Mouse (Mus musculus): ENCODE data around the gene Dlx1.

The Dlx1 gene

DNA sequence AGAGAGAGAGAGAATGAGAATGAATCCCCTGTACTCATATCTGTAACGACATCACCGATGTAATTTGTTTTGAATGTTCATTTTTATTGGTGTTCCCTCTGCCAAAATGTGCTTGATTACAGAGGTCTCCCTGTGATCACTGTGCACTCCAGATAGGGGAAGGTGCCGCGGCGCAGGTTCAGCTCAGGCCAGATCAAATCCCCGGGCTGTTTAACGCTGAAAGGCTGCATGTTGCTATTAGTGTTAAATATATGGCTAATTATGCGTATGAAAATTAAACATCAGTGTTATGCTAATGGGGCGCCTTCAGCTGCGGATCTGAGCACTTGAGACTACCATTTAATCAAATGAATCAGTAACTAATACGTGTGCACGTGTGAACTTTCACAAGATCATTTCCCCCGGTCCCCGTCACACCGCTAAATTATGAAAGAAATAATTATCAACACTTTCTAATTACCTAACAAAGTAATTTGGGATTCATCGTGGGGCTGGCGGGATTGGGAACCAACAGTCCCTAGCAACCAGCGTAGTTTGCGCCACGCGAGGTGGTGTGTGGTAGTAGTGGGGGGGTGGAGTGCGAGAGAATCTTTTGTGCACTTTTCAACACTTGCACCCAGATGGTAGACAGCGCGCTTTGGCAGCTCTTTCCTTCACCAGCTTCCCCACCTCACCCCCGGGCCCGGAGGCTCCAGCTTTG is at the start of gene Dlx1:
Dlx1 (plus strand) TSS at position 100 of the 700 bp plus-strand sequence.
- DNase-seq (ENCODE audit: low spot score), result no peak

GRCm38 (mm10) chr2:71479917-71480316 is 48.0 kb upstream of the Dlx1 start:
- DNase-seq (ENCODE audit: low spot score), result no peak

- DNase-seq (ENCODE audit: low spot score), result no peak
These were observed 46.1 kb upstream of the Dlx1 start for GRCm38 (mm10) chr2:71481825-71482224.

GRCm38 (mm10) chr2:71483046-71483716 is 44.7 kb upstream of the Dlx1 start:
- DNase-seq (ENCODE audit: low spot score), result no peak

DNA sequence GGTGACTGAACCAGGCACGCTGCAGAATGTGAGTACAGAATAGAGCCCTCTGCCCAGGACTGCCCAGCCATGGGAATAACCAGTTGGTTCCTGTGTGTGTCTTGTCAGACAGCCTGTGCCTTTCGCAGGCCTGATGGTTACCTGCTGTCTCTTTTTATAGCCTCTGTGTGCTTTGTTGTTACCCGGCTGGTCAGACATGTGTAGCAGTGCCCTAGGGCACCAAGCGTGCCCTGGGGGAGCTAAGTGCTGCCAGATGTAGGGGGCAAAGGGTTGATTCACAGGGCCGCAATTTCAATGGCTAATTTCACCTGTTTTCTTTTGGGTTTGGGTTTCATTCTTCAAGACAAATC is 44.2 kb upstream of the Dlx1 start:
- no peak for DNase-seq (ENCODE audit: low spot score)

DNA sequence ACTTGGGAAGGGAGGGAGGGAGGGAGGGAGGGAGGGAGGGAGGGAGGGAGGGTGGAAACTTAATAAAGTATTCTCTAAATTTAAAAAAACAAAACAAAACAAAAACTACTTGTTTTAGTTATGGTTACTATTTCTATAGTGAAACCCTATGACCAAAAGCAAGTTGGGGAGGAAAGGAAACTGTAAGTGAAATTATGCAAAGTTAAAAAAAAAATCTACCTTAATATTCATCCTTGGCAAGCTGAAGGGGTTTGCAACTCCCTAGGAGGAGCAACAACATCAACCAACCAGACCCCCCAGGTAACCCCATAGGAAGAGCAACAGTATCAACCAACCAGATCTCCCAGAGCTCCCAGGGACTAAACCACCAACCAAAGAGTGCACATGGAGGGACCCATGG is 36.6 kb upstream of the Dlx1 start:
- no peak for DNase-seq (ENCODE audit: low spot score)

GRCm38 (mm10) chr2:71493161-71493683 is 34.7 kb upstream of the Dlx1 start:
- no peak for DNase-seq (ENCODE audit: low spot score)

GRCm38 (mm10) chr2:71494503-71494902 is 33.4 kb upstream of the Dlx1 start:
- DNase-seq (ENCODE audit: low spot score), result no peak

- no peak for DNase-seq (ENCODE audit: low spot score)
These were observed 32.9 kb upstream of the Dlx1 start for GRCm38 (mm10) chr2:71494971-71495370.

- no peak for DNase-seq (ENCODE audit: low spot score)
These were observed 30.7 kb upstream of the Dlx1 start for GRCm38 (mm10) chr2:71497175-71497574.

GRCm38 (mm10) chr2:71499276-71500230 is 28.4 kb upstream of the Dlx1 start:
- DNase-seq (ENCODE audit: low spot score), result no peak

DNA sequence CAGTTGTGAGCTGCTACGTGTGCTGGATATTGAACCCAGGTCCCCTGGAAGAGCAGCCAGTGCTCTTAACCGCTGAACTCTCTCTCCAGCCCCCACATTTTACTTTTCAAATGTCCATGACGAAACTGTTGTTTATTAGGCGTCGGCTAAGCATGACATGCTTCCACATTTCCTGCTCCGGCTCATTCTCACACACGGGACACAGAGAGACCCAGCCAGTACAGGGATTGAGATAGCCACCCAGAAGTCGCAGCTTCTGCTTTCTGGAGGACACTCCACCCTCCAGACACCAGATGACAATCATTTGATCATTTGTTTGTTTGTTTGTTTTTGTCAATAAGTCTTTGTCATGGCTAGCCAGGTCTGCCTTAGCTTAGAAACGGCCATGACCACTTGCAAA is 23.1 kb upstream of the Dlx1 start:
- DNase-seq (ENCODE audit: low spot score), result no peak

- no peak for DNase-seq (ENCODE audit: low spot score)
These were observed 16.7 kb upstream of the Dlx1 start for GRCm38 (mm10) chr2:71511209-71511608.

GRCm38 (mm10) chr2:71512326-71512725 is 15.6 kb upstream of the Dlx1 start:
- no peak for DNase-seq (ENCODE audit: low spot score)

- DNase-seq (ENCODE audit: low spot score), result no peak
These were observed 10.9 kb upstream of the Dlx1 start for GRCm38 (mm10) chr2:71516995-71517394.

GRCm38 (mm10) chr2:71517466-71518099 is 10.3 kb upstream of the Dlx1 start:
- no peak for DNase-seq (ENCODE audit: low spot score)

DNA sequence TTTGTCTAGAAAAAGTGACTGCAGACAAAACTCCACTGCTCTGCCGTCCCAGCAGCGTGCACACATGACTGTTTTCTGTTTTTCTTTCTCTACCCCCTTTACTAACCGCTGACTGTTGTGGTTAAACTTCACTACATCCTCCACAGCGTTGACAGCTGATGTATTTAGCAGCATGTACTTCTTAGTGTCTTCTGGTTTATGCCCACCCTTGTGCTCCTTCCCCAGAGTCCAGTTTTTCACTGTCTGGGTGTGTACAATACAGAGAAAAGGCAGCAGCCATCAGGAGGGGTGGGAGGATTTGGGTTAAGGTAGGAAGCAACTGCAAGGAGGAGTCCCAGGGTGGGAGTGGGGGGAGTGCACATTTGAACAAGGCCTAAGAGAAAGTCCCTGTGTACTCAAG is 5.0 kb upstream of the Dlx1 start:
- DNase-seq (ENCODE audit: low spot score), result no peak

DNA sequence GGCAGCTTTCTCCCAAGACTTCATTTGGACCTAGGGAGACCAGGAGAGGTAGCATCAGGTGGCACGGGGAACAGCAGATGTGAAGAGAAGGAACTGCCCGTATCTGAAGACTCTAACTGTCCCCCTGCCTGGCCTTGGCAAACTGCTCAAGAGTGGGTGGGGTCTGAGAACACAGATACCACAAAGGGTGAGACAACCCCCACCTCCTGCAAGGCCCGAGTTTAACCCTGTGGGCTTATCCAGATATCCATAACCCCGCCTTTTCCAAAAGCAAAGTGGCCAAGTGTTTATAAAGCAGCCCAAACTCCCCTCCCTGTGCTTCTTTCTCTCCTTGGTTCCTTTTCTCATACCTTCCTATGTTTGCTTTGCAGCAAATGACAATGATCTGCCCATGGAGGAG is 4.5 kb upstream of the Dlx1 start:
- no peak for DNase-seq (ENCODE audit: low spot score)

DNA sequence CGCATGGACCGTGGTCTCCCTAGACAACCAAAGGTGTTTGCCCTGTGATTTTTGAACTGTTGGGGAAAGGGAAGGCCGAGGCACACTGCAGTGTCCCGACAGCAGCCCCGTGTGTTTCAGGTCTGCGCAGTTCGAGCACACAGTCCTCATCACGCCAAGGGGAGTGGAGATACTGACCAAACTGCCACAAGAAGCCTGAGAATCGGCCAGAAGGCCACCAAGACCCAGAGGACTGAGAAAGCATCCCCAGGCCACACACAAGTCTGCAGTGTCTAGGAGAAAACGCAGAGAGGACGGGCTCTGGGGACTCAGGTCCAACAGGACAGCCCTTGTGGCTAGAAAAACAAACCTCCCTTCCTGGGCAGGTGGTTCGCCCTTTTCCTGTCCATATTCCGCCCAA is 3.1 kb upstream of the Dlx1 start:
- no peak for DNase-seq (ENCODE audit: low spot score)

DNA sequence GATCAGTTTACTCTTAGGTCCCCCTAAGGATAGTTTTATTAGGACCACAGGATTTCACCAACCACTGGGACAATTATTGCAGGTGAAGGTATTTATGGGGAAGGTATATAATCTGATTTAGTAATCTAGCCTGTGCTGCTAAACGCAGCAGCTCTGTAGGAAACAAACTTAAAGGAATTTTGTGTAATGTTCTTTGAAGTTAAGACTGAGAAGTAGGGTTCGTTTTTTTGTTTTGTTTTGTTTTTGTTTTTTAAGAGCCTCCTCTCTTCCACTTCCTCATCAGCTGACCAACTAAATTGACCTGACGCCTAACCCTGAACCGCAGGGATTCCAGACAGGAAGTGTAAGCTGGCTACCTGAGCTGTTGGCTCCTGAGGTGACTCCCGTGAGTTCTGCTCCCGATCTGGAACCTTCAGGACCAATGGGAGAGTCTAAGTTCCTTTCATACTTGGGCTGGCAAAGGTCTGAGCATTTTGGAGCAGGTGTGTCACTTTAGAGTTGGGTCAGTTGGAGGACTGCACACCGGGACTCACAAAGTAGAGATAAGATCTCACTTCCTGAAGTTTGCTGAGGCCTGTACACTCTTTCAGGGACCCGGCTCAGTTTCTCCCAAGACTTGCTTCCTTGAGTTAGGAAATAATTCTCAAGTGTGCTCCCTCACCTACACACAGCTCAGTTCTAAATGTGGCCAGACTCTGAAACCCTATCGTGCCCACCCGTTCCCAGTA is 1.2 kb upstream of the Dlx1 start:
- no peak for DNase-seq (ENCODE audit: low spot score)

GRCm38 (mm10) chr2:71527323-71528013 is 445 bp upstream of the Dlx1 start:
- no peak for DNase-seq (ENCODE audit: low spot score)
